Mouse (Mus musculus) heart, adult 2 months (tissue): ENCODE measurements at regions not wholly inside any gene's neighbourhood (a gene's known extent, or its start where the extent isn't known, plus 50 kb on each side); places are given as distances from the start of the nearest gene placed in this dataset.

Experiments
- CTCF ChIP-seq: fragments of 200-600 bp; IDR thresholded peaks from 2 replicates; pipeline ENCODE4 v1.8.1; 2022; ENCODE audit warnings: antibody characterized with exemption, mild to moderate bottlenecking, moderate library complexity
- POLR2A ChIP-seq: fragments of 200-500 bp; IDR thresholded peaks from 2 replicates; pipeline ENCODE4 v1.6.1; 2011; ENCODE audit warnings: mild to moderate bottlenecking, low read depth, low read length, control low read depth; ENCODE audit not compliant: insufficient read depth

DNA sequence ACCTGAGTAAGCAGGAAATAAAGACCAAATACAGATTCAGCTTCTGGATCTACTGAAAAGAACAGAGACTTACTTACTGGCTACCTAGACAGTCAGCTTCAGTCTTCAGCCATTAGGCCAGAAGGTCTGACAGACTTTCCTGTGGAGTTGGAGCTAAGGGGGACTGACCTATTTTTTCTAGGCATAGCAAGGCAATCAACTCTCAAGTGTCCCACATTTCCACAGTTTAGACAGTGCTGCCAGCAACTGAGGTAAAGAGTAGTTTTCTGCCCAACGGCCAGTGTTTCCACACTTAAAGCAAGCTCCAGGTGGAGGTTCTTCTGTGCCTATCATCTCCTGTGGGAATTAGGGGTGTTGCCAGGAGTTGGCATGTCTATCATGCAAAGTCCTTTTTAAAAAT is 111.3 kb upstream of the Ppp6c start:
- TF ChIP-seq CTCF = no peak
- TF ChIP-seq POLR2A = no peak
